Mouse (Mus musculus): ENCODE results near the gene Hist1h4k. TPM values are rescaled to one million over a fixed set of nuclear protein-coding genes. Genes with fewer than 3 reads are reported as not detected.
"Not testable (repeated sequence)": the region's sequence is repeated elsewhere in the genome, so short reads cannot be mapped to it uniquely, and the experiment has no call there.

Hist1h4k gene
- polyA plus RNA-seq, 1 experiment from 2014 or later: 3.9 TPM

DNA sequence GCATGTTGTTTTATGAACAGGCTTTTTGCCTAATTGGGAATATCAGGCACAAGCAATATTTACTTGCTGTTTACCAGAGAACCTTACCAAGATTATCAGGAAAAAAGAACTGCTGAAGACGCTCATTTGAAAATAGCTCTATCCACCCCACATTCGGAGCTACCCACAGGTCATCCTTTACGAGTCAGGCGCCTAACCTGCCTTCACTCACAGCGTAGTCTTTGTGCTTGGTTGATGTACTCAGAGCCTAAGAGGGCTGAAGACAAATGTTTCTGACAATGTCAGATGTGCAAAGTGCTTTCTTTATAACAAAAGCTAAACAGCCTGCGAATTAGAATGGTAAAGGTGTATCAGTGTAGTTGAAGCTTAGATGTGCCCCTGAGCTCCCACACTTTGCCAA, 34.0 kb upstream of the Hist1h4k start:
- Histone ChIP-seq H3K4me2 (ENCODE audit: low read depth, low read length) (peak overlapping the region; percentile 62), H3K9ac (ENCODE audit: low read length) (peak overlapping the region; percentile 64), H3K27ac (ENCODE audit: low read length) (peak overlapping the region; percentile 91), H3K4me3 (replicated peaks; ENCODE audit: low read length) (peak overlapping the region; percentile 40), H3K9me3 (replicated peaks; ENCODE audit: control insufficient read depth, low read length) (no peaks in the 10 kb centered on the region), H3K4me1 (ENCODE audit: control insufficient read depth, insufficient read depth, low read length) (peaks cover 41% of the 10 kb centered on the region), H3K36me3 (ENCODE audit: control insufficient read depth, insufficient read depth, low read length) (no peaks in the 10 kb centered on the region), H3K27me3 (ENCODE audit: control insufficient read depth, insufficient read depth, low read length) (no peaks in the 10 kb centered on the region)
- 30% methylated on average over 6 of the region's 6 CpGs for WGBS
- no peak for ATAC-seq (ENCODE audit: insufficient read depth, low FRiP score)

DNA sequence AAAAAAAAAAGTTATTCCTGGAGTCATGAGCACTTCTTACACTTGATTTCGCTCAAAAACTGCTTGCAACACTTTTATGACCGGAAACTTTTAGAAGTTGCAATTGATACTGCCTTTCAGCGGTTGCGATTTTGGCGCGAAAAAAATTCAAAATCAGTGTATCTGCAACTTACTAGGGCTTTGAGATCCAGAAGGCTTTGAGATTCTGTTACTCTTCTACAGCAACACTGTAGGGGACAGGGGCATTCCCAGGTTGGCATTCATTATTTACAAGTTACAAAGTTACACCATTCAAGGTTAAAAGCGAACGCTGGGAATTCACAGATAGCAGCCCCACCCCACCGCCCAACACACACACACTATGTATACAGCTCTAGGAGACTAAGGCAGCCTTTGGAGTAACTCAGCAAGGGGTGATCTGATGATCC, 33.4 kb upstream of the Hist1h4k start:
- Histone ChIP-seq H3K9ac (ENCODE audit: low read length) (peak overlapping the region; percentile 64), H3K36me3 (ENCODE audit: control insufficient read depth, insufficient read depth, low read length) (no peaks in the 10 kb centered on the region), H3K27me3 (ENCODE audit: control insufficient read depth, insufficient read depth, low read length) (no peaks in the 10 kb centered on the region), H3K4me3 (replicated peaks; ENCODE audit: low read length) (peak overlapping the region; percentile 40), H3K27ac (ENCODE audit: low read length) (peak overlapping the region; percentile 91), H3K4me1 (ENCODE audit: control insufficient read depth, insufficient read depth, low read length) (peaks cover 41% of the 10 kb centered on the region), H3K4me2 (ENCODE audit: low read depth, low read length) (peak overlapping the region; percentile 62), H3K9me3 (replicated peaks; ENCODE audit: control insufficient read depth, low read length) (no peaks in the 10 kb centered on the region)
- no peak for ATAC-seq (ENCODE audit: insufficient read depth, low FRiP score)
- under 1% methylated on average over 9 of the region's 9 CpGs for WGBS

- ATAC-seq (ENCODE audit: insufficient read depth, low FRiP score): peak; percentile 67
- H3K36me3 ChIP-seq (ENCODE audit: control insufficient read depth, insufficient read depth, low read length): no peaks in the 10 kb centered on the region
Observed at GRCm38 (mm10) chr13:21783255-21783617, 32.9 kb upstream of the Hist1h4k start, which contains the start of gene Hist1h3i. Gene Hist1h3i (minus strand): TSS chr13:21783370.

GRCm38 (mm10) chr13:21782361-21783254, 32.3 kb upstream of the Hist1h4k start:
- WGBS: 3% methylated on average over 17 of the region's 35 CpGs
- H3K4me2 ChIP-seq (ENCODE audit: low read depth, low read length): peak overlapping the region; percentile 62
- H3K27me3 ChIP-seq (ENCODE audit: control insufficient read depth, insufficient read depth, low read length); ATAC-seq (ENCODE audit: insufficient read depth, low FRiP score); H3K9me3 ChIP-seq (replicated peaks; ENCODE audit: control insufficient read depth, low read length); H3K36me3 ChIP-seq (ENCODE audit: control insufficient read depth, insufficient read depth, low read length): not testable (repeated sequence)
- H3K9ac ChIP-seq (ENCODE audit: low read length): peak overlapping the region; percentile 76
- peak overlapping the region; percentile 88 for H3K27ac ChIP-seq (ENCODE audit: low read length)
- peak overlapping the region; percentile 51 for H3K4me3 ChIP-seq (replicated peaks; ENCODE audit: low read length)
- H3K4me1 ChIP-seq (ENCODE audit: control insufficient read depth, insufficient read depth, low read length): peaks cover 36% of the 10 kb centered on the region

More at GRCm38 (mm10) chr13:21783255-21783617, 32.9 kb upstream of the Hist1h4k start, which contains the start of gene Hist1h3i:
- under 1% methylated on average over 15 of the region's 20 CpGs for WGBS
- peaks cover 39% of the 10 kb centered on the region for H3K4me1 ChIP-seq (ENCODE audit: control insufficient read depth, insufficient read depth, low read length)
- H3K4me2 ChIP-seq (ENCODE audit: low read depth, low read length): peak within 1 kb of the TSS; percentile 62
- peak within 1 kb of the TSS; percentile 91 for H3K27ac ChIP-seq (ENCODE audit: low read length)
- H3K27me3 ChIP-seq (ENCODE audit: control insufficient read depth, insufficient read depth, low read length): no peaks in the 10 kb centered on the region
- H3K9me3 ChIP-seq (replicated peaks; ENCODE audit: control insufficient read depth, low read length): no peaks in the 10 kb centered on the region
- H3K9ac ChIP-seq (ENCODE audit: low read length): peak within 1 kb of the TSS; percentile 76
- peak within 1 kb of the TSS; percentile 51 for H3K4me3 ChIP-seq (replicated peaks; ENCODE audit: low read length)

DNA sequence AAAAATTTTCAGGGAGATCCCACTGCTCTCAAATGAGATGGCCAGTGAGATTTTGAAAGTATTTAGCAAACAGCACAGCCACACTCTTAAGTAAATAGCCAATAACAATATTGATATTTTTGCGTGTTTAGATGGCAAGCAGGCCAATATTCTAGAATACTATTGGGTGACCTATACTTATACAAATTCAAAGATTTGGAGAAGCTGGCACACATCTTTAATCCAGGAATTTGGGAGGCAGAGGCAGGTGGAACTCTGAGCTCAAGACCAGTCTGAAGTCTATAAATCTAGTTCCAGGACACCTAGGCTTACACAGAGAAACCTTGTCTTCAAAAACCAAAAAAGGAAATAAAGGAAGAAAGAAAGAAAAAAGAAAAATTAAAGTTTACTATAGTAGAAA, 31.3 kb upstream of the Hist1h4k start:
- no peak overlapping the region for H3K27ac ChIP-seq (ENCODE audit: low read length)
- 85% methylated on average over 1 of the region's 1 CpGs for WGBS

GRCm38 (mm10) chr13:21781021-21781555, 30.8 kb upstream of the Hist1h4k start:
- no peak for ATAC-seq (ENCODE audit: insufficient read depth, low FRiP score)
- peaks cover 35% of the 10 kb centered on the region for H3K4me1 ChIP-seq (ENCODE audit: control insufficient read depth, insufficient read depth, low read length)
- H3K27ac ChIP-seq (ENCODE audit: low read length): peak overlapping the region; percentile 96
- H3K36me3 ChIP-seq (ENCODE audit: control insufficient read depth, insufficient read depth, low read length): no peaks in the 10 kb centered on the region
- no peaks in the 10 kb centered on the region for H3K27me3 ChIP-seq (ENCODE audit: control insufficient read depth, insufficient read depth, low read length)
- peak overlapping the region; percentile 85; the same call in 1 of the 2 replicates for H3K9ac ChIP-seq (ENCODE audit: low read length)
- 43% methylated on average over 6 of the region's 6 CpGs for WGBS
- H3K4me2 ChIP-seq (ENCODE audit: low read depth, low read length): peak overlapping the region; percentile 93
- no peaks in the 10 kb centered on the region for H3K9me3 ChIP-seq (replicated peaks; ENCODE audit: control insufficient read depth, low read length)
- H3K4me3 ChIP-seq (replicated peaks; ENCODE audit: low read length): peak overlapping the region; percentile 52; the same call in 1 of the 2 replicates

More for the DNA sequence above, 31.3 kb upstream of the Hist1h4k start:
- Histone ChIP-seq H3K4me1 (ENCODE audit: control insufficient read depth, insufficient read depth, low read length) (peaks cover 36% of the 10 kb centered on the region), H3K9me3 (replicated peaks; ENCODE audit: control insufficient read depth, low read length) (no peaks in the 10 kb centered on the region), H3K9ac (ENCODE audit: low read length) (no peak overlapping the region), H3K4me3 (replicated peaks; ENCODE audit: low read length) (no peak overlapping the region), H3K36me3 (ENCODE audit: control insufficient read depth, insufficient read depth, low read length) (no peaks in the 10 kb centered on the region), H3K4me2 (ENCODE audit: low read depth, low read length) (no peak overlapping the region), H3K27me3 (ENCODE audit: control insufficient read depth, insufficient read depth, low read length) (no peaks in the 10 kb centered on the region)
- ATAC-seq (ENCODE audit: insufficient read depth, low FRiP score): no peak

GRCm38 (mm10) chr13:21779767-21780731, 29.7 kb upstream of the Hist1h4k start, which contains the start of gene Hist1h1b:
Gene Hist1h1b (minus strand): TSS chr13:21780625.
- peak within 1 kb of the TSS; percentile 52 for H3K4me3 ChIP-seq (replicated peaks; ENCODE audit: low read length)
- H3K27me3 ChIP-seq (ENCODE audit: control insufficient read depth, insufficient read depth, low read length): no peaks in the 10 kb centered on the region
- no peaks in the 10 kb centered on the region for H3K9me3 ChIP-seq (replicated peaks; ENCODE audit: control insufficient read depth, low read length)
- H3K9ac ChIP-seq (ENCODE audit: low read length): peak within 1 kb of the TSS; percentile 85
- no peaks in the 10 kb centered on the region for H3K36me3 ChIP-seq (ENCODE audit: control insufficient read depth, insufficient read depth, low read length)
- peaks cover 32% of the 10 kb centered on the region for H3K4me1 ChIP-seq (ENCODE audit: control insufficient read depth, insufficient read depth, low read length)
- peak; percentile 41; the same call in 1 of the 2 replicates for ATAC-seq (ENCODE audit: insufficient read depth, low FRiP score)
- WGBS: under 1% methylated on average over 44 of the region's 44 CpGs
- peak within 1 kb of the TSS; percentile 96 for H3K27ac ChIP-seq (ENCODE audit: low read length)
- H3K4me2 ChIP-seq (ENCODE audit: low read depth, low read length): peak within 1 kb of the TSS; percentile 93

- H3K9ac ChIP-seq (ENCODE audit: low read length): peak overlapping the region; percentile 85
- H3K9me3 ChIP-seq (replicated peaks; ENCODE audit: control insufficient read depth, low read length): no peaks in the 10 kb centered on the region
- no peaks in the 10 kb centered on the region for H3K27me3 ChIP-seq (ENCODE audit: control insufficient read depth, insufficient read depth, low read length)
- ATAC-seq (ENCODE audit: insufficient read depth, low FRiP score): peak; percentile 88
- peak overlapping the region; percentile 52 for H3K4me3 ChIP-seq (replicated peaks; ENCODE audit: low read length)
- H3K36me3 ChIP-seq (ENCODE audit: control insufficient read depth, insufficient read depth, low read length): no peaks in the 10 kb centered on the region
- WGBS: 2% methylated on average over 33 of the region's 33 CpGs
- H3K4me1 ChIP-seq (ENCODE audit: control insufficient read depth, insufficient read depth, low read length): peaks cover 27% of the 10 kb centered on the region
- peak overlapping the region; percentile 93 for H3K4me2 ChIP-seq (ENCODE audit: low read depth, low read length)
- peak overlapping the region; percentile 96 for H3K27ac ChIP-seq (ENCODE audit: low read length)
Observed at GRCm38 (mm10) chr13:21778814-21779766, 28.8 kb upstream of the Hist1h4k start.
